Mouse (Mus musculus): ENCODE data around the gene Wdr11.

The Wdr11 gene

GRCm38 (mm10) chr7:129591371-129592131 lies at the start of gene Wdr11:
Gene Wdr11, plus strand, starts transcription at chr7:129591863.
- DNase-seq (ENCODE audit: low spot score) = peak; percentile 84

GRCm38 (mm10) chr7:129567541-129567940 lies 24.1 kb upstream of the Wdr11 start:
- no peak for DNase-seq (ENCODE audit: low spot score)

GRCm38 (mm10) chr7:129568338-129568737 lies 23.3 kb upstream of the Wdr11 start:
- no peak for DNase-seq (ENCODE audit: low spot score)

GRCm38 (mm10) chr7:129574471-129574870 lies 17.2 kb upstream of the Wdr11 start:
- no peak for DNase-seq (ENCODE audit: low spot score)

- DNase-seq (ENCODE audit: low spot score) = no peak
Measured at GRCm38 (mm10) chr7:129575110-129575784, 16.4 kb upstream of the Wdr11 start.

GRCm38 (mm10) chr7:129592132-129592745 lies 576 bp downstream of the Wdr11 start:
- no peak for DNase-seq (ENCODE audit: low spot score)

GRCm38 (mm10) chr7:129597186-129597585 lies 5.5 kb downstream of the Wdr11 start:
- no peak for DNase-seq (ENCODE audit: low spot score)

- no peak for DNase-seq (ENCODE audit: low spot score)
Measured at GRCm38 (mm10) chr7:129606291-129606690, 14.6 kb downstream of the Wdr11 start.

GRCm38 (mm10) chr7:129621141-129621540 lies 29.5 kb downstream of the Wdr11 start:
- no peak for DNase-seq (ENCODE audit: low spot score)

GRCm38 (mm10) chr7:129630351-129630750 lies 38.7 kb downstream of the Wdr11 start:
- no peak for DNase-seq (ENCODE audit: low spot score)

GRCm38 (mm10) chr7:129631453-129631852 lies 39.8 kb downstream of the Wdr11 start:
- DNase-seq (ENCODE audit: low spot score) = no peak

- no peak for DNase-seq (ENCODE audit: low spot score)
Measured at GRCm38 (mm10) chr7:129635898-129636640, 44.4 kb downstream of the Wdr11 start.

GRCm38 (mm10) chr7:129636992-129637391 lies 45.3 kb downstream of the Wdr11 start:
- DNase-seq (ENCODE audit: low spot score) = no peak

- no peak for DNase-seq (ENCODE audit: low spot score)
Measured at GRCm38 (mm10) chr7:129637906-129638475, 46.3 kb downstream of the Wdr11 start.

- no peak for DNase-seq (ENCODE audit: low spot score)
Measured at GRCm38 (mm10) chr7:129639006-129639405, 47.3 kb downstream of the Wdr11 start.

- DNase-seq (ENCODE audit: low spot score) = no peak
Measured at GRCm38 (mm10) chr7:129639833-129640232, 48.2 kb downstream of the Wdr11 start.

- DNase-seq (ENCODE audit: low spot score) = no peak
Measured at GRCm38 (mm10) chr7:129643290-129643689, 51.6 kb downstream of the Wdr11 start.

- no peak for DNase-seq (ENCODE audit: low spot score)
Measured at GRCm38 (mm10) chr7:129647798-129648197, 56.1 kb downstream of the Wdr11 start.

GRCm38 (mm10) chr7:129648938-129649337 lies 57.3 kb downstream of the Wdr11 start:
- DNase-seq (ENCODE audit: low spot score) = peak; percentile 75

GRCm38 (mm10) chr7:129650717-129651116 lies 59.1 kb downstream of the Wdr11 start:
- DNase-seq (ENCODE audit: low spot score) = no peak

GRCm38 (mm10) chr7:129651781-129652180 lies 60.1 kb downstream of the Wdr11 start:
- DNase-seq (ENCODE audit: low spot score) = no peak

- no peak for DNase-seq (ENCODE audit: low spot score)
Measured at GRCm38 (mm10) chr7:129652901-129653460, 61.3 kb downstream of the Wdr11 start.
